14 mouse cellular contexts compared by ENCODE assay signal in genomic region chr1:29328930-29329329, GRCm38 (mm10).
"Had no signal": no experiment of that assay in that cellular context is flagged by ENCODE, and none has a peak within 500 bp of the region (broad histone marks: within the 10 kb centered on the region; RNA-seq: fewer than 3 reads in every experiment).

No protein-coding gene starts in this region.

- DNase-seq: kidney, postnatal 10 days; lung, embryonic 14.5 days; lung, postnatal 10 days; lung, postnatal 4 days; retina, postnatal 1 day; right cerebral cortex, postnatal 4 days; spleen, adult 18-20 months; thymus, adult 18-20 months; thymus, postnatal 14 days had no signal

- H3K4me2 ChIP-seq: limb, embryonic 15.5 days; liver, embryonic 12.5 days; lung, embryonic 14.5 days; midbrain, embryonic 11.5 days; neural tube, embryonic 15.5 days had no signal

- H3K27me3 ChIP-seq: limb, embryonic 15.5 days; liver, embryonic 12.5 days; neural tube, embryonic 15.5 days had no signal

- H3K9ac ChIP-seq: limb, embryonic 15.5 days; liver, embryonic 12.5 days; lung, embryonic 14.5 days; neural tube, embryonic 15.5 days had no signal

- H3K4me3 ChIP-seq: limb, embryonic 15.5 days; liver, embryonic 12.5 days; myocyte; neural tube, embryonic 15.5 days had no signal

- ATAC-seq: liver, embryonic 12.5 days had no signal

- H3K4me1 ChIP-seq: limb, embryonic 15.5 days; liver, embryonic 12.5 days; neural tube, embryonic 15.5 days had no signal

- H3K9me3 ChIP-seq: limb, embryonic 15.5 days; liver, embryonic 12.5 days; neural tube, embryonic 15.5 days had no signal

- H3K36me3 ChIP-seq: limb, embryonic 15.5 days; liver, embryonic 12.5 days; neural tube, embryonic 15.5 days had no signal

- H3K27ac ChIP-seq: limb, embryonic 15.5 days; liver, embryonic 12.5 days; neural tube, embryonic 15.5 days had no signal
